Mouse (Mus musculus): ENCODE results near the gene Ranbp2.

Ranbp2 gene

DNA sequence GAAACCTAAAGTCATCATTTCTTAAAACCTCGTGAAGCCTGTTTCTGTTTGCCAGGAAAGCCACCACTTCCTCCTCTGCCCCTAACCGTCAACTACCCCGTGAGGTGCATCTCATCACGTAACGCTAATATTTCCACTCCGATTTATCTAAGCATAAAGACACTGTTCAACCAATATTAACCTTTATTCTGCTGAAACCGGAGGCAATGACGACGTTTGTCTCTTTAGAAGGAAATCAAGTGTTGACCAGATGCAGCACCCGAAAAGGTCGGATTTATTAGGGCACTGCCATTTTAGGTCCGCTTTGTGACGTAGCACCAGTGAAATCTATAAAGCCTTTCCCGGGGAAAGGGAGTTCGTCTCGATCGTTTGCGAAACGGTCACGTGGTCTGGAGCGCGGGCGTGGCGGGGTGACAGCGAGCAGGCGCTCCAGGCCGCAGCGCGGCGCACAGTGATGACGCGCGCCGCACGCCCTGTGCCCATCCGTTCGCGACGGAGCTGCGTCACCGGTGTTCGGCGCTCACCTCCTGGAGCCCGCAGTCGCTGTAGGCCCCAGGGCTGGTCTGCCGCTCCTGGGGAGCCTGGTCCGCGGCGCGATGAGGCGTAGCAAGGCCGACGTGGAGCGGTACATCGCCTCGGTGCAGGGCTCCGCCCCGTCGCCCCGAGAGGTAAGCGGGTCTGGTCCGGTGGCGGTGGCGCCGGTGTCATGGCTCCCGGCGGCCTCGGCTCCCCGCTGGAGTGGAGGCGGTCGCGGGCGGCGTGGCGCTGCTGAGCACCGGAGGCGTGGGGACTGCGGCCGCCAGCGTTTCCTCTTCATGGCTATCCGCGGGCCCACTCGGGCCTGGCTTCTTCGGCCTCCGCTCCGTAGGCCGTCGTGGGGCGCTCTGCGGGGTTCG, at the start of gene Ranbp2:
TSS of gene Ranbp2 (plus strand) at position 537 of the 896 bp plus-strand sequence.
- peak; percentile 99 for DNase-seq (ENCODE audit: low spot score)

DNA sequence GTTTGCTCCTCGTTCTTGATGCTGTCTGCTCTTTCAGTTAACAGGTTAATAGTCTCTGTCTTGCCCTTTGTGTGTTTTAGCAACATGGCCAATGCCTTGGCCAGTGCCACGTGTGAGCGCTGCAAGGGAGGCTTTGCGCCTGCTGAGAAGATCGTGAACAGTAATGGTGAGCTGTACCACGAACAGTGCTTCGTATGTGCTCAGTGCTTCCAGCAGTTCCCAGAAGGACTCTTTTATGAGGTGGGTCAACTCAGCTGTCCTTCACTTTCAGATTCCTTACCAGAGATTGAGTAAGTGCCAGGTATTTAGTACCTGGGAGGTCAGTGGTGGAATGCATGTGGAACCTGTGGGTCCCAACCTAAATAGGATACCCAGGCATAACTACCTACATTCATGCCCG, 47.8 kb upstream of the Ranbp2 start:
- no peak for DNase-seq (ENCODE audit: low spot score)

DNA sequence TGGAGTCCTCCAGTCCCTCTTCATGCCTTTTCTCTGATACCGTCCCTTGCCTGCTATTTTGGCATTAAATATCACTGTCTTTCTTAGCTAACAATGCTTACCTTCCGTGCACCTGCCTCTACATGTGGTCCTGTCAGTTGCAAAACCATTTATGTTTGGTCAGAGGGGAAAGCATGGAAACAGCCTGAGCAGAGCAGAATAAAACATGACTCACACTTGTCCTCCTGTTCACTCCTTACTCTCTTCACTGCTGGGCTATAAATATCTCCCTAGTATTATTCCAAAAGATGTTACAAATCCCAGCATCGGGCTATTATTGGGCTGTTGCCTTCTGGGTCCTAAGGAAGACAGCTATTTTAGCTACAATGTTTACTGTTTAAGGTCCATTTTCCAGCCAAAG, 44.9 kb upstream of the Ranbp2 start:
- DNase-seq (ENCODE audit: low spot score): no peak

DNA sequence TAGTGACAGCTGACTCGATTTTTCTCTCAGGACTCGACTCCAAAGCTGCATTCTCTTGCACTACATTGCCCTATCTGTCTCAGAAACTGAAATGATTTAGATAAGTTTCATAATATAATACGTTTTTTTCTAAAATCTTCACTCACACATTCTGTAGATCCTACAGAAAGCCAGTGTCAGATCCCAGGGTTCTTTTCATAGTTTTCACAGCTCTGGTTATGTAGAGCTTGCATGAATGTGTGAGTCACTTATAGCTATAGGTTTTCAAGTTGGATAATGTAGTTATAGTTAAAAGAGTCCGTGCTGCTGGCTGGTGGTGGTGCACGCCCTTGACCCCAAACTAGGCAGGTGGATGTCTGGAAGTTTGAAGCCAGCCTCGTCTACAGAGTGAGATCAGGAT, 42.1 kb upstream of the Ranbp2 start:
- no peak for DNase-seq (ENCODE audit: low spot score)

GRCm38 (mm10) chr10:58405285-58405948, 41.3 kb upstream of the Ranbp2 start:
- no peak for DNase-seq (ENCODE audit: low spot score)

GRCm38 (mm10) chr10:58405949-58406305, 40.8 kb upstream of the Ranbp2 start:
- DNase-seq (ENCODE audit: low spot score): no peak

DNA sequence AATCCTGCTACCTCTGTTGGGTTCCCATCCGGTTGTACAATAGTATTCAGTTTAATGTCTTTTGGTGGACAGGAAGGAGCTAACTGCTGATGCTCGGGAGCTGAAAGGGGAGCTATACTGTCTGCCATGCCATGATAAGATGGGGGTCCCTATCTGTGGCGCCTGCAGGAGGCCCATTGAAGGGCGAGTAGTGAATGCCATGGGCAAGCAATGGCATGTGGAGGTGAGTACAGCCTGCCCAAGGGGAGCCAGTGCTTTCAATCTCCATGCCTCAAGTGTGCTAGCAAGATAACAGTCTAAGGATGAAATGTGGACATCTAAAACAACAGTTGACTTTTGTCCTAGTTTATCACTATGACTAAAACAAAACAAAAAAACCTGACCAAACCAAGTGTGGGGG, 34.4 kb upstream of the Ranbp2 start:
- no peak for DNase-seq (ENCODE audit: low spot score)

DNA sequence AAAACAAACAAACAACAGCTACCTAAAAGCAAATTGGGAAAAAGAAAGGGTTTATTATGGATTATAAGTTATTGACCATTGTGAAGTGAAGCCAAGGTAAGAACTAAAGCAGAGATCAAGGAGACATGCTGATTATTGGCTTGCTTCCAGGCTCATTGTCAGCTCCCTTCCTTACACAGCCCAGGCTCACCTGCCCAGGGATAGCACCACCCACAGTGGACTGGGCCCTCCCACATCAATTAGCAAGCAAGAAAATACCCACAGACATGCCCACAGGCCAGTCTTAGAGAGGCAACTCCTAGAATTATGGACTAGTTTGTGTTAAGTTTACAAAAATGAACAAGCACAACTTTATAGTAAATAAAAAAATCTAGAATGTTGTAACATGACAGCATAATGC, 33.9 kb upstream of the Ranbp2 start:
- DNase-seq (ENCODE audit: low spot score): no peak

DNA sequence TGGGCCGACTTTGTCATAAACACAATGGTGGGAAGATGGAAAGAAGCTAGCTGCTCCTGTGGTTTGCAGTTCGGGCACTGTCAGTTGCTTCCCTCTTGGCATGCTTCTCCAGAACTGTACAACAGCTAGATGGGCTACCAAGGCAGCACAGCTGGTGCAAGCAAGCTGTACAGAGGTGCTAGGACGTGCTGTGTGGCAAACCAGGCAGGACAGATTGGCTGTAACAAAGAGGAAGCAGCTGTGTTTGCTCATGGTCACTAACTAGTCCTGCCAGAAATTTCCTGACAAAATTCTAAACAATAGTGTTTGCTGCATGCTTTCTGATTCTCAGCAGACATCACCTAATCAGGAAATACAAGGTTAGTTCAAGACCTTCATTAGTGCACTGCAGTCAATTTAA, 30.0 kb upstream of the Ranbp2 start:
- no peak for DNase-seq (ENCODE audit: low spot score)

DNA sequence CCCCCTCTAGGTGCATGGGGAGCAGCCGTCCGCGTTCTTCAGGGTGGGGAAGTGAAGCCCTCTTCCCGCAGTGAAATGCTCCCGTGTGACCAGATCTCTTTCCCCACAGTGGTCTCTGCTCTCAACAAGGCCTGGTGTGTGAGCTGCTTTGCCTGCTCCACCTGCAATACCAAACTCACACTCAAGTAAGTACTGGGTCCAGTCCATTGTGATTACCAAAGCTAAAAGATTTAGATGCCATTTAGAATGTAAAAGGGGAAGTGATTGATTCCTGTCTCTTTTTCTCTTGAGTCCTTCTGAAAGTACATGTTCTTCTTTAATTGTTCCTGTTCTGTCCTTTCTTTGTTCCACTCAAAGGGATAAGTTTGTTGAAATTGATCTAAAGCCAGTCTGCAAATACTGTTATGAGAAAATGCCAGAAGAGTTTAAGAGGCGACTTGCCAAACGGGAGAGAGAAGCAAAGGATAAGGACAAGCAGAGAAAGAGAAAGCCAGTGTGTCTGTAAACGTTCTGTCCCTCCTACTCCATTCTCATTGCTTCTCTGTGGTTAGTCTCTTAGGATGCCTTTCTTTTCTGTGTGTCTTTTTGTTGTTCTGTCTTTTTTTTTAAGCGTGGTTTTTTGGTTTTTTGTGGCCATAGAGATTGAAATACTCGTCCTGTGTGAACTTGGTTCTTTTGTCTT, 28.3 kb upstream of the Ranbp2 start:
- DNase-seq (ENCODE audit: low spot score): no peak

GRCm38 (mm10) chr10:58427930-58428329, 18.8 kb upstream of the Ranbp2 start:
- DNase-seq (ENCODE audit: low spot score): no peak

DNA sequence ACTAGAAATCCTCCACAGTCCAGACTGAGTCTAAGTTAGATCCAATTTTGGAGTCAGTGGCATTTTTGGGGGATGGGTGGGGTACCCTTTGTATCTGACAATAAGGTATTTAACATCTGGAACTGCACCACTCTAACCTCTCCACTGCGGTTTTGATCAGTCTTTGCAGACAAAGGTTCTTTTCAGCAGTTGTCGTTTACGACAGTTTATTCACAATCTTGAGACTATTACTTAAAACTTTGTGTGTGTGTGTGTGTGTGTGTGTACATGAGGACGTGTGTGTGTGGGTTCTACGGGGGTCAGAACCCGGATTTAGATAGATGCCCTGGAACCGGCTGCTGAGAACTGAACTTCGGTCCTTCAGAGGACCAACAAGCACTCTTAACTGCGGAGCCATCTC, 870 bp upstream of the Ranbp2 start:
- DNase-seq (ENCODE audit: low spot score): no peak

DNA sequence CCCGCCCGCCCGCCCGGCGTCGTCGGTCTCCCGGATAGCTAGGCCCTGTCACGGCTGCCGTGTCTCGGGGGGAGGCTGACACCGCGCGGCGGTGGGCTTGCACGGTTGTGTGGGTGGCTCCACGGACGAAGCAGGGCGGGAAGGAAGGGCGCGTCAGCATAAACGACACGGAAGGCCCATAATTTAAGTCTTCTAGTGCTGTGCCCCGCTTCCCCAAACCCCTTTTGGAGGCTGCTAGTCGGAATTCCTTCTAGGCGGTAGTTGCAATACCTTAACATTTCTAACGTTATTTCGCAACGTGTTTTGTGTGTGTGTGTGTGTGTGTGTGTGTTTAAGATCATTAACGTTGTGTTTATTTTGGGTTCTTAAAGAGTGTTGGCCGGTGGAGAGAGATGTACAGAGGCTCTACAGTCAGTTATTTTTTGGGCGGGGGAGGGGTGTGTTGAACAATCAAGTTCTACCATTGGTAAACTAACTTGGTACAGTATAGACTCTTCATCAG, 611 bp downstream of the Ranbp2 start:
- no peak for DNase-seq (ENCODE audit: low spot score)

DNA sequence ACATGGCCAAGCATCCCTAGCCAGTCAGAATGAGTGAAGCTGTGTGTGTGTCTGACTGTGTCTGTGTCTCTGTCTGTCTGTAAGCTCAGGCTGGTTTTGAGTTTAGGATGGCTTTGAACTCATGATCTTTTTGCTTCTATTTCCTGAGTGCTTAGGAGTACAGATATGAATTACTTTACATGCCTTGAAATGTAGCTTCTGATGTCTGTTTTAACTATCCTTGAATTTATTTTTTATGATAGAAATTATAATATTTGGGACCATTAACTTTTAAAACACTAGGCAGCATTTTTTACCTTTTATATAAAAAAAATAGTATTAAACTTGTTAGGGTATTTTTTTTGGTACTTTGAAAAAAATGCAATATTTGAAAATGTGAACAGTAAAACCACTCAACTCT, 4.9 kb downstream of the Ranbp2 start:
- DNase-seq (ENCODE audit: low spot score): no peak

GRCm38 (mm10) chr10:58452185-58452584, 5.5 kb downstream of the Ranbp2 start:
- DNase-seq (ENCODE audit: low spot score): no peak

- DNase-seq (ENCODE audit: low spot score): no peak
Observed at GRCm38 (mm10) chr10:58459896-58460295, 13.2 kb downstream of the Ranbp2 start.

DNA sequence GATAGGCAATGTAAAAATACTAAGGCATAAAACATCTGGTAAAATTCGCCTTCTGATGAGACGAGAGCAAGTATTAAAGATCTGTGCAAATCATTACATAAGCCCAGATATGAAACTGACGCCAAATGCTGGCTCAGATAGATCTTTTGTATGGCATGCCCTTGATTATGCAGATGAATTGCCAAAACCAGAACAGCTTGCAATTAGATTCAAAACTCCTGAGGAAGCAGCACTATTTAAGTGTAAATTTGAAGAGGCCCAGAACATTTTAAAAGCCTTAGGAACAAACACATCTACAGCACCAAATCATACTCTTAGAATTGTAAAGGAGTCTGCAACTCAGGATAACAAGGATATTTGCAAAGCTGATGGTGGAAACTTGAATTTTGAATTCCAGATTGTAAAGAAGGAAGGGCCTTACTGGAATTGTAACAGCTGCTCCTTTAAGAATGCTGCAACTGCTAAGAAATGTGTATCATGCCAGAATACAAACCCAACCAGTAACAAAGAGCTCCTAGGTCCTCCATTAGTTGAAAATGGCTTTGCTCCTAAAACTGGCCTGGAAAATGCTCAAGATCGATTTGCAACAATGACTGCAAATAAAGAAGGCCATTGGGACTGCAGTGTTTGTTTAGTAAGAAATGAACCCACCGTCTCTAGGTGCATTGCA, 30.5 kb downstream of the Ranbp2 start:
- peak; percentile 48 for DNase-seq (ENCODE audit: low spot score)

GRCm38 (mm10) chr10:58478071-58478578, 31.4 kb downstream of the Ranbp2 start:
- DNase-seq (ENCODE audit: low spot score): no peak

- no peak for DNase-seq (ENCODE audit: low spot score)
Observed at GRCm38 (mm10) chr10:58479954-58480490, 33.3 kb downstream of the Ranbp2 start.

DNA sequence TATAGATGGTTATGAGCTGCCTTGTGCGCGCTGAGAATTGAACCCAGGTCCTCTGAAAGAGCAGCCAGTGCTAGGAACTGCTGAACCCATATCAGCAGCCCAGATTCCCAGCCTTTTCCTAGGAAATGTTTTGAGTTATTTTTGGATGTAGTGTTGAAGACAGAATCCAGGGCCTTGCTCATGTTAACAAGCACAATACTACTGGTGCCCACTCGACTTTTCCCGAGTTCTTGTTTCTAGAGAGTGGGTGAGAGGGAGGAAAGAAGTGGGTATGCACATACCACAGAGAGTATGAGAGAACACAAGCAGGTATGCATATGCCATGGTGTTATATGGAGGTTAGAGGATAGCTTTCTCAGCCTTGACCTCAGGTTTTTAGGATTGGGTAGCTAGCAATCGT, 44.3 kb downstream of the Ranbp2 start:
- no peak for DNase-seq (ENCODE audit: low spot score)

DNA sequence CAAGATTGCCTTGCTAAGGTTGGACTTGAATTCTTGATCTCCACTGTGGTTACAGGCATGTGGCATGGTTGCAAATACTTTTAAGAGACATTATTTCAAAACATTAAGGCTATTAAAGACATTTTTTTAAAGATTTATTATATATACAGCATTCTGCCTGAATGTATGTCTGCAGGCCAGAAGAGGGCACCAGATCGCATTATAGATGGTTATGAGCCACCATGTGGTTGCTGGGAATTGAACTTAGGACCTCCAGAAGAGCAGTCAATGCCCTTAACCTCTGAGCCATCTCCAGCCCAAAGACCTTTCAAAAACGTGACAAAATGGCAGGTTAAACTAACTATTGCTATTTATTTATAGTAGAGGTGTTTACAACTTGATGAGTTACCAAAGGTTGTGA, 48.9 kb downstream of the Ranbp2 start:
- no peak for DNase-seq (ENCODE audit: low spot score)

GRCm38 (mm10) chr10:58496732-58497131, 50.0 kb downstream of the Ranbp2 start:
- no peak for DNase-seq (ENCODE audit: low spot score)
